Mouse (Mus musculus) 3134 (cell line): ENCODE data around the gene Thy1.

Source experiments
- DNase-seq: peaks from one replicate; pipeline ENCODE4 v3.0.0-alpha.2; 2011; ENCODE audit warnings: low spot score; ENCODE audit not compliant: insufficient read length; ENCODE audit errors: extremely low read depth

Thy1 gene

GRCm38 (mm10) chr9:44042836-44043707 lies at the start of gene Thy1:
Thy1 (plus strand) TSS chr9:44043384.
- no peak for DNase-seq

GRCm38 (mm10) chr9:43997681-43998080 lies 45.5 kb upstream of the Thy1 start:
- no peak for DNase-seq

- no peak for DNase-seq
Observed at GRCm38 (mm10) chr9:43998851-43999250, 44.3 kb upstream of the Thy1 start.

GRCm38 (mm10) chr9:44004362-44004761 lies 38.8 kb upstream of the Thy1 start:
- DNase-seq, result no peak

- DNase-seq, result no peak
Observed at GRCm38 (mm10) chr9:44005305-44005704, 37.9 kb upstream of the Thy1 start.

- no peak for DNase-seq
Observed at GRCm38 (mm10) chr9:44007323-44007722, 35.9 kb upstream of the Thy1 start.

GRCm38 (mm10) chr9:44007991-44008390 lies 35.2 kb upstream of the Thy1 start:
- DNase-seq, result no peak

- DNase-seq, result no peak
Observed at GRCm38 (mm10) chr9:44010900-44011299, 32.3 kb upstream of the Thy1 start.

GRCm38 (mm10) chr9:44011668-44012067 lies 31.5 kb upstream of the Thy1 start:
- no peak for DNase-seq

GRCm38 (mm10) chr9:44012164-44012563 lies 31.0 kb upstream of the Thy1 start:
- DNase-seq, result no peak

GRCm38 (mm10) chr9:44012761-44013301 lies 30.4 kb upstream of the Thy1 start:
- no peak for DNase-seq

GRCm38 (mm10) chr9:44013781-44014180 lies 29.4 kb upstream of the Thy1 start:
- DNase-seq, result no peak

- DNase-seq, result no peak
Observed at GRCm38 (mm10) chr9:44016304-44016703, 26.9 kb upstream of the Thy1 start.

- no peak for DNase-seq
Observed at GRCm38 (mm10) chr9:44017846-44018245, 25.3 kb upstream of the Thy1 start.

GRCm38 (mm10) chr9:44020001-44020400 lies 23.2 kb upstream of the Thy1 start:
- no peak for DNase-seq

- DNase-seq, result no peak
Observed at GRCm38 (mm10) chr9:44022100-44022847, 20.9 kb upstream of the Thy1 start.

GRCm38 (mm10) chr9:44024096-44024495 lies 19.1 kb upstream of the Thy1 start:
- no peak for DNase-seq

GRCm38 (mm10) chr9:44029580-44030236 lies 13.5 kb upstream of the Thy1 start:
- no peak for DNase-seq

- no peak for DNase-seq
Observed at GRCm38 (mm10) chr9:44030646-44031045, 12.5 kb upstream of the Thy1 start.

- no peak for DNase-seq
Observed at GRCm38 (mm10) chr9:44031079-44031478, 12.1 kb upstream of the Thy1 start.

- DNase-seq, result no peak
Observed at GRCm38 (mm10) chr9:44031946-44032345, 11.2 kb upstream of the Thy1 start.
